Mouse (Mus musculus) MEL (cell line): ENCODE data around the gene Trim13. TPM values are rescaled to one million over a fixed set of nuclear protein-coding genes. Genes with fewer than 3 reads are reported as not detected.

Source experiments
- DNase-seq: peaks from one replicate; pipeline ENCODE4 v3.0.0; 2011; ENCODE audit warnings: low read depth, low spot score
- H3K27ac ChIP-seq: 2 replicates; pipeline ENCODE4 v1.5.1; 2012; ENCODE audit warnings: low read depth, mild to moderate bottlenecking, control low read depth, low read length, moderate library complexity; ENCODE audit not compliant: control insufficient read depth
- H3K27me3 ChIP-seq, 2 experiments: fragments of 150-350 bp in 1 of 2; sonication (generic) in 1 of 2; 2 replicates each; pipeline ENCODE4 v1.6.1; 2012; ENCODE audit warnings: low read length in 2 of 2, mild to moderate bottlenecking in 2 of 2, improper control_type of control experiment in 1 of 2, moderate library complexity in 1 of 2; ENCODE audit not compliant: insufficient read depth in 2 of 2, control insufficient read depth in 1 of 2
- H3K36me3 ChIP-seq, 2 experiments: 2 replicates each; pipeline ENCODE4 v1.6.1; 2012 to 2014; ENCODE audit warnings: low read length in 2 of 2, improper control_type of control experiment in 1 of 2, inconsistent platforms in 1 of 2, mild to moderate bottlenecking in 1 of 2; ENCODE audit not compliant: insufficient read depth in 2 of 2, control insufficient read depth in 1 of 2
- H3K4me1 ChIP-seq, 2 experiments: fragments of 150-350 bp in 1 of 2; sonication (generic) in 1 of 2; 2 replicates each; pipeline ENCODE4 v1.6.1; 2012; ENCODE audit warnings: low read length in 2 of 2, improper control_type of control experiment in 1 of 2, mild to moderate bottlenecking in 1 of 2; ENCODE audit not compliant: insufficient read depth in 2 of 2, control insufficient read depth in 1 of 2
- H3K4me3 ChIP-seq, 2 experiments: fragments of 150-350 bp in 1 of 2; sonication (generic) in 1 of 2; 2 replicates each; pipeline ENCODE4 v1.5.1; 2012; ENCODE audit warnings: low read depth in 2 of 2, low read length in 2 of 2, mild to moderate bottlenecking in 2 of 2, moderate library complexity in 2 of 2, control low read depth in 1 of 2, improper control_type of control experiment in 1 of 2; ENCODE audit not compliant: control insufficient read depth in 1 of 2, insufficient read depth in 1 of 2
- H3K79me2 ChIP-seq: 2 replicates; pipeline ENCODE4 v1.6.1; 2012; ENCODE audit warnings: mild to moderate bottlenecking, low read length, moderate library complexity; ENCODE audit not compliant: control insufficient read depth, poor library complexity, insufficient read depth
- H3K9ac ChIP-seq: 2 replicates; pipeline ENCODE4 v1.6.1; 2012; ENCODE audit warnings: low read depth, mild to moderate bottlenecking, control low read depth, low read length, moderate library complexity; ENCODE audit not compliant: control insufficient read depth, poor library complexity, severe bottlenecking
- H3K9me3 ChIP-seq: fragments of 150-350 bp; sonication (generic); replicated peaks from 2 replicates; pipeline ENCODE4 v1.6.1; 2012; ENCODE audit warnings: mild to moderate bottlenecking, low read length, improper control_type of control experiment, moderate library complexity; ENCODE audit not compliant: insufficient read depth
- BHLHE40 ChIP-seq: IDR thresholded peaks from 2 replicates; pipeline ENCODE4 v1.6.1; 2012; ENCODE audit warnings: low read depth, mild to moderate bottlenecking, inconsistent platforms, low read length, improper control_type of control experiment, borderline replicate concordance
- CHD2 ChIP-seq: IDR thresholded peaks from 2 replicates; pipeline ENCODE4 v1.6.1; 2011; ENCODE audit warnings: low read length, improper control_type of control experiment
- CTCF ChIP-seq, 3 experiments: IDR thresholded peaks in 2 of 3; conservative IDR thresholded peaks in 1 of 3; 2 replicates each; pipeline ENCODE4 v1.5.1; 2011 to 2012; ENCODE audit warnings: low read length in 3 of 3, low read depth in 2 of 3, mild to moderate bottlenecking in 2 of 3, improper control_type of control experiment in 1 of 3, inconsistent platforms in 1 of 3, mixed read lengths in 1 of 3, moderate library complexity in 1 of 3; ENCODE audit not compliant: control insufficient read depth in 1 of 3, insufficient read depth in 1 of 3, poor library complexity in 1 of 3, severe bottlenecking in 1 of 3
- E2F4 ChIP-seq: IDR thresholded peaks from 2 replicates; pipeline ENCODE4 v1.6.1; 2011; ENCODE audit warnings: low read depth, low read length, improper control_type of control experiment, borderline replicate concordance
- ELF1 ChIP-seq: IDR thresholded peaks from 2 replicates; pipeline ENCODE4 v1.6.1; 2014; ENCODE audit warnings: low read depth, mild to moderate bottlenecking, inconsistent platforms, low read length, improper control_type of control experiment, moderate library complexity
- EP300 ChIP-seq, 2 experiments: IDR thresholded peaks; 2 replicates each; pipeline ENCODE4 v1.6.1; 2011; ENCODE audit warnings: improper control_type of control experiment in 2 of 2, low read length in 2 of 2, low read depth in 1 of 2, mild to moderate bottlenecking in 1 of 2
- ETS1 ChIP-seq: IDR thresholded peaks from 2 replicates; pipeline ENCODE4 v1.6.1; 2012; ENCODE audit warnings: low read depth, mild to moderate bottlenecking, inconsistent platforms, low read length, improper control_type of control experiment, moderate library complexity
- GATA1 ChIP-seq: IDR thresholded peaks from 2 replicates; pipeline ENCODE4 v1.6.1; 2011; ENCODE audit warnings: low read depth, low read length, improper control_type of control experiment
- HCFC1 ChIP-seq: IDR thresholded peaks from 2 replicates; pipeline ENCODE4 v1.6.1; 2012; ENCODE audit warnings: low read depth, mild to moderate bottlenecking, inconsistent platforms, low read length, improper control_type of control experiment, moderate library complexity
- JUND ChIP-seq: IDR thresholded peaks from 2 replicates; pipeline ENCODE4 v1.6.1; 2011; ENCODE audit warnings: low read depth, mild to moderate bottlenecking, improper control_type of control experiment, low read length
- KAT2A ChIP-seq: conservative IDR thresholded peaks from 2 replicates; pipeline ENCODE4 v1.6.1; 2012; ENCODE audit warnings: low read depth, low read length, improper control_type of control experiment, inconsistent platforms
- MAFK ChIP-seq: IDR thresholded peaks from 2 replicates; pipeline ENCODE4 v1.6.1; 2011; ENCODE audit warnings: low read depth, mild to moderate bottlenecking, low read length, improper control_type of control experiment, borderline replicate concordance
- MAX ChIP-seq: IDR thresholded peaks from 2 replicates; pipeline ENCODE4 v1.6.1; 2011; ENCODE audit warnings: low read length, improper control_type of control experiment
- MAZ ChIP-seq: IDR thresholded peaks from 2 replicates; pipeline ENCODE4 v1.6.1; 2012; ENCODE audit warnings: low read depth, mild to moderate bottlenecking, inconsistent platforms, low read length, improper control_type of control experiment
- MEF2A ChIP-seq: IDR thresholded peaks from 2 replicates; pipeline ENCODE4 v1.6.1; 2014; ENCODE audit warnings: low read depth, mild to moderate bottlenecking, inconsistent platforms, low read length, improper control_type of control experiment; ENCODE audit not compliant: poor library complexity, insufficient replicate concordance, severe bottlenecking; ENCODE audit errors: extremely low read depth
- MYB ChIP-seq: IDR thresholded peaks from 2 replicates; pipeline ENCODE4 v1.6.1; 2011; ENCODE audit warnings: mild to moderate bottlenecking, low read depth, low read length, improper control_type of control experiment
- MYC ChIP-seq: IDR thresholded peaks from 2 replicates; pipeline ENCODE4 v1.6.1; 2011; ENCODE audit warnings: low read depth, mild to moderate bottlenecking, low read length, improper control_type of control experiment, moderate library complexity
- NRF1 ChIP-seq: IDR thresholded peaks from 2 replicates; pipeline ENCODE4 v1.6.1; 2014; ENCODE audit warnings: low read depth, mild to moderate bottlenecking, inconsistent platforms, low read length, improper control_type of control experiment, moderate library complexity; ENCODE audit not compliant: poor library complexity, insufficient read depth, severe bottlenecking
- POLR2AphosphoS2 ChIP-seq: IDR thresholded peaks from 2 replicates; pipeline ENCODE4 v1.6.1; 2011; ENCODE audit warnings: low read length, improper control_type of control experiment
- SIN3A ChIP-seq: IDR thresholded peaks from 2 replicates; pipeline ENCODE4 v1.6.1; 2012; ENCODE audit warnings: low read length, improper control_type of control experiment, inconsistent platforms
- SMC3 ChIP-seq: IDR thresholded peaks from 2 replicates; pipeline ENCODE4 v1.6.1; 2011; ENCODE audit warnings: low read depth, low read length, improper control_type of control experiment
- TAL1 ChIP-seq: IDR thresholded peaks from 2 replicates; pipeline ENCODE4 v1.6.1; 2012; ENCODE audit warnings: mild to moderate bottlenecking, inconsistent platforms, low read length, moderate library complexity, mixed read lengths
- TBP ChIP-seq: IDR thresholded peaks from 2 replicates; pipeline ENCODE4 v1.8.0; 2011; ENCODE audit warnings: low read depth, low read length, improper control_type of control experiment
- TCF12 ChIP-seq: IDR thresholded peaks from 2 replicates; pipeline ENCODE4 v1.6.1; 2014; ENCODE audit warnings: low read depth, mild to moderate bottlenecking, inconsistent platforms, low read length, improper control_type of control experiment, moderate library complexity
- ZKSCAN1 ChIP-seq: IDR thresholded peaks from 2 replicates; pipeline ENCODE4 v1.6.1; 2012; ENCODE audit warnings: low read depth, mild to moderate bottlenecking, inconsistent platforms, low read length, improper control_type of control experiment, moderate library complexity
- ZMIZ1 ChIP-seq: IDR thresholded peaks from 2 replicates; pipeline ENCODE4 v1.6.1; 2012; ENCODE audit warnings: low read depth, mild to moderate bottlenecking, inconsistent platforms, low read length, improper control_type of control experiment, moderate library complexity
- ZNF384 ChIP-seq: IDR thresholded peaks from 2 replicates; pipeline ENCODE4 v1.6.1; 2012; ENCODE audit warnings: low read depth, mild to moderate bottlenecking, inconsistent platforms, low read length, improper control_type of control experiment
- polyA plus RNA-seq, 2 experiments: library from polyadenylated mRNA; stranded (reverse) in 1 of 2; unstranded in 1 of 2; fragments of >175 nt in 1 of 2; fragments of >200 nt in 1 of 2; gene quantifications; 2 replicates each; pipeline versions ENCODE4 v1.2.1 to v1.2.4; 2012; ENCODE audit warnings: low replicate concordance in 2 of 2, low read depth in 1 of 2; ENCODE audit not compliant: insufficient read length in 2 of 2, insufficient read depth in 1 of 2, missing spikeins in 1 of 2
- total RNA-seq: library from RNA; depleted of rRNA; stranded (reverse); fragments of 300-350 nt; gene quantifications from 2 replicates; pipeline ENCODE4 v1.2.3, GENCODE M21; 2012

Gene Trim13
- total and polyA plus RNA-seq, 3 experiments, result 4.8 to 5.4 TPM; not detected in 1

DNA sequence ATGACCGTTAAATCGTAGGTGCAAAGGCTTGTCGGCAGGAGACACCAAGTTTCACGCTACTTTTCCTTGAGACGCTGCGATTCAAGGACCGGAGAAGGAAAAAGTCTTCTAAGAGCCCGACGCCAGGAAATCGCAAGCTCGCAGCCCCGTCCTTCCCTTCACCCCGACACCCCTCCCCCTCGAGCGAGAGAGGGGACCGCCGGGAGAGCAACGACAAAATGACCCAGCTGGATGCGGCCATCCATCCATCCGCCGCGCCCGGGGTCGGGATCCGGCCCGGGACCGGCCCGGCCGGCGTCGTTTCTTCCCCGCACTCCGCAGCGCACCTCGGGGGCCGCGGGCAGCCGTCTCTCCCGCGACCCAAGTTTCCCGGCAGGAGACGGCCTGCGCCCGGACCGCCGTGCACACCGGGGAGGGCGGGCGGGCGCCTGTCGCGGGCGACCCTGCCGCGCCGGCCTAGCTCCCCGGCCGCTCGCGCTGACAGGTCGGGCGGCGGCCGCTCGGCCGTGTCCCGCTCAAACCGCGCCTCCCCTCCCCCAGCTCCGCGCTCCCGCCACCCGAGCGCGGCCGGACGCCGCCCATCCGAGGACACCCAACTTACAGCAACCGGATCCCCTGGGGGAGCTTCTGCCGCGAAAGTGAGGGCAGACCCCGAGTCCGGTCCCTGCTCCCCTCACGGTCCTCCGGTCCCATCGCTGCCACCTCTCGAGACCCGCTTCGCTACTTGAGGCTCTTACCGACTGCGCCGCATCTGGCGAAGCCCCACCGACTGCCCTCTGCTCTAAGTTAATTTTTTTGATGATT lies 50.0 kb downstream of the Trim13 start:
- H3K4me1 ChIP-seq, result peaks cover 10 to 18% of the 10 kb centered on the region in 2 experiments
- peak overlapping the region; percentile 90 to 91 for H3K4me3 ChIP-seq
- H3K79me2 ChIP-seq, result peaks cover 28% of the 10 kb centered on the region
- DNase-seq, result no peak
- TF ChIP-seq MYB (no peak), ETS1 (no peak), SIN3A (0 out of 2 replicates have a peak, but pooled peaks have one; percentile 3)
- peaks cover 11 to 27% of the 10 kb centered on the region in 2 experiments; a peak in 3 of 4 replicates for H3K36me3 ChIP-seq
- H3K27ac ChIP-seq, result peak overlapping the region; percentile 92
- H3K9ac ChIP-seq, result peak overlapping the region; percentile 92
- no peaks in the 10 kb centered on the region for H3K9me3 ChIP-seq
- H3K27me3 ChIP-seq, result no peaks in the 10 kb centered on the region

GRCm38 (mm10) chr14:61648685-61649504 lies 50.8 kb downstream of the Trim13 start:
- Histone ChIP-seq H3K9me3 (no peaks in the 10 kb centered on the region), H3K36me3 (peaks cover 5 to 26% of the 10 kb centered on the region in 2 experiments; a peak in 3 of 4 replicates), H3K27me3 (no peaks in the 10 kb centered on the region), H3K9ac (peak overlapping the region; percentile 92), H3K79me2 (peaks cover 27% of the 10 kb centered on the region), H3K4me1 (peaks cover 10 to 19% of the 10 kb centered on the region in 2 experiments), H3K4me3 (peak overlapping the region; percentile 90 to 91), H3K27ac (peak overlapping the region; percentile 92)
- DNase-seq, result peak; percentile 97
- peak; percentile 96 for TF ChIP-seq ZMIZ1
- TF ChIP-seq NRF1, result peak; percentile 100
- TF ChIP-seq MAFK, result no peak
- TF ChIP-seq ZKSCAN1, result no peak
- TF ChIP-seq ELF1, result peak; percentile 72
- peak; percentile 95 for TF ChIP-seq MAZ
- peak; percentile 79 for TF ChIP-seq SIN3A
- no peak for TF ChIP-seq JUND
- peak in 1 of 2 experiments; percentile 46; a peak in 2 of 4 replicates for TF ChIP-seq EP300 (IDR thresholded peaks at IDR 0.05; ENCODE audit: low read depth in 1 of 2, low read length in 2 of 2)
- peak; percentile 37; the same call in 1 of the 2 replicates for TF ChIP-seq MYC
- TF ChIP-seq MEF2A, result no peak
- TF ChIP-seq SMC3, result 0 out of 2 replicates have a peak, but pooled peaks have one; percentile 8
- no peak for TF ChIP-seq CHD2
- peak; percentile 63; the same call in 1 of the 2 replicates for TF ChIP-seq TCF12
- TF ChIP-seq MAX, result peak; percentile 69
- no peak for TF ChIP-seq TAL1
- TF ChIP-seq GATA1, result no peak
- no peak for TF ChIP-seq ZNF384
- peak; percentile 97 for TF ChIP-seq POLR2AphosphoS2
- TF ChIP-seq MYB, result 0 out of 2 replicates have a peak, but pooled peaks have one; percentile 23
- TF ChIP-seq TBP, result peak; percentile 74; the same call in 1 of the 2 replicates
- TF ChIP-seq HCFC1, result peak; percentile 81
- peak; percentile 53; the same call in 1 of the 2 replicates for TF ChIP-seq KAT2A
- peak; percentile 89; the same call in 1 of the 2 replicates for TF ChIP-seq E2F4
- TF ChIP-seq BHLHE40, result no peak
- TF ChIP-seq ETS1, result peak; percentile 75
- TF ChIP-seq CTCF (IDR thresholded peaks at IDR 0.05 in 2 of 3, conservative IDR thresholded peaks at IDR 0.05 in 1 of 3; ENCODE audit: control insufficient read depth in 1 of 3, insufficient read depth in 1 of 3, low read depth in 2 of 3, low read length in 3 of 3, poor library complexity in 1 of 3, severe bottlenecking in 1 of 3), result no peak
